Mouse (Mus musculus): ENCODE measurements at regions not wholly inside any gene's neighbourhood (a gene's known extent, or its start where the extent isn't known, plus 50 kb on each side); places are given as distances from the start of the nearest gene placed in this dataset.

DNA sequence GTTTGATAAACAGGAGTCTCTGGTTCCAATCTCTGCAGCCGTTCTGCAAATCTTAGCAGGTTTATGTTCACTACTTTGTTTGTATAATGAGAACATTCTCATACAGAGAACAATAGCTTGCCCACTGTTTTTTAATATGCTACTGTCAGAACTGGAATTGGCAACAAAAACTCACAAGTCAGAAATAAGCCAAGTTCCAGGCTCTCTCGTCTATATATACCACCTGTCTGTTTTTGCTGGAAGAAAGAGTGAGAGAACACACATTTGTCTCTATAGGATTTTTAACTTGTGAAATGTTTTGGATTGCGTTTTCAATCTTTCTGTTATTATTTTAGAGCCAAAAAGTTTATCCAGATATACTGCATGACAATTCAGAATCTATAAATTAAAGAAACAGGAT is 349.3 kb upstream of the Manea start:
- H3K27me3 ChIP-seq (replicated peaks; ENCODE audit: control insufficient read depth, insufficient read depth, low read length) = no peaks in the 10 kb centered on the region
- H3K27ac ChIP-seq (replicated peaks; ENCODE audit: low read depth, low read length) = no peak overlapping the region
- H3K36me3 ChIP-seq (ENCODE audit: control insufficient read depth, insufficient read depth, low read length) = no peaks in the 10 kb centered on the region
- H3K9ac ChIP-seq (ENCODE audit: low read depth, low read length) = no peak overlapping the region
- no peaks in the 10 kb centered on the region for H3K9me3 ChIP-seq (ENCODE audit: control insufficient read depth, low read length)
- H3K4me2 ChIP-seq (ENCODE audit: low read depth, low read length) = no peak overlapping the region
- ATAC-seq (ENCODE audit: low read depth) (no peak), DNase-seq (ENCODE audit: low spot score) (no peak)
- no peak overlapping the region for H3K4me3 ChIP-seq (ENCODE audit: low read depth, low read length)
- 61% methylated on average over 3 of the region's 3 CpGs for WGBS
- no peaks in the 10 kb centered on the region for H3K4me1 ChIP-seq (ENCODE audit: control insufficient read depth, insufficient read depth, low read length)

Measured in embryonic facial prominence, embryonic 14.5 days (tissue).